Mouse (Mus musculus): ENCODE data around the gene Nrxn2.

Gene Nrxn2

DNA sequence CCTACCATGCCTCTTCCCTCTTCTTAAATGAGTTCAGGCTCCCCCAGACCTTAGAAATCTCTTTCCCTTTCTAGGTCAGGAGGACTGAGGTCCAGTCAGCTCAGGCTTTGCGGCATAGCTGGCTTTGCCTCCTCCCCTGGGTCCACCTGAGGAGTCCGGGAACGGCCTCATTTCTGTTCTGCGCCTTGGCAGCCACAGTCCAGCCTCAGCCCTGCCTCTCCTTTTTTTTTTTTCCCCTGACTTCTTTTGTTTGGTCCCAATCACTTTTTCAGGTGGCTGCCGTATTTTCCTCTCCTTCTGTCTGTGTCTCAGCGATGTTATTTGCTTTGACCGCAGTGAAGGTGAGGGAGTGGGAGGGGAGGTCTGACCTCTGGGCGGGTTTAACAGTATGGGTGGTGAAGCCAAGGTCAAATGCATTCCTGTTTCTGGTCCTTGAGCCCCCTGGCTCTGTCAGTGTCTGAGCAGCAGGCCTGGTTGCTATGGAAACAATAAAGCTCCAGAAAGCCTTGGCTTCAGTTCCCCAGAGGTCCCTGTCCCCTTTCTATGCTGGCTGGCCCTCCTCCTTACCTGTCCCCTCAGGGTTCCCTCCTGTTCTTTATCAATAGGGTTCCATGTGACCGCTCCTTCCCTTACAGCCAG is 34.3 kb downstream of the Nrxn2 start:
- peak; percentile 89 for DNase-seq (ENCODE audit: low read depth, low spot score)

DNA sequence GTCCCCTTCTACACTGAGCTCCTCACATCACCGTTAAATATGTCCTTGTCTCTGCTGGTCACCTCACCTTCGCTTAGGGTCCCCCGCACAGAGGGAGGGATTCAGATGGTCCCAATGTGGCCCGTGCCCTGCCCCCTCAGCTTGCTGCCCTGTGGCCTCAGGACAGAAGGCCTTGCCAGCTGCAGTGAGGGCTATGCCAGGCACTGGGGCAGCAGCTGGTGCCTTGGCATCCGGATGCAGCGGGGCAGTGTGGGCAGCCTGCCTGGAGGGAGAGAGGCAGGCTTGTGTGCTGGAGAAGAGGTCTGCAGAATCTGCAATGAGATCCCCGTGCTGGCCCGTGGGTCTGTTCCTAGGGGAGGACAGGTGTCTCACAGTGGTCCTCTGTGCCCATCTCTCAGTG is 34.8 kb downstream of the Nrxn2 start:
- no peak for DNase-seq (ENCODE audit: low read depth, low spot score)

DNA sequence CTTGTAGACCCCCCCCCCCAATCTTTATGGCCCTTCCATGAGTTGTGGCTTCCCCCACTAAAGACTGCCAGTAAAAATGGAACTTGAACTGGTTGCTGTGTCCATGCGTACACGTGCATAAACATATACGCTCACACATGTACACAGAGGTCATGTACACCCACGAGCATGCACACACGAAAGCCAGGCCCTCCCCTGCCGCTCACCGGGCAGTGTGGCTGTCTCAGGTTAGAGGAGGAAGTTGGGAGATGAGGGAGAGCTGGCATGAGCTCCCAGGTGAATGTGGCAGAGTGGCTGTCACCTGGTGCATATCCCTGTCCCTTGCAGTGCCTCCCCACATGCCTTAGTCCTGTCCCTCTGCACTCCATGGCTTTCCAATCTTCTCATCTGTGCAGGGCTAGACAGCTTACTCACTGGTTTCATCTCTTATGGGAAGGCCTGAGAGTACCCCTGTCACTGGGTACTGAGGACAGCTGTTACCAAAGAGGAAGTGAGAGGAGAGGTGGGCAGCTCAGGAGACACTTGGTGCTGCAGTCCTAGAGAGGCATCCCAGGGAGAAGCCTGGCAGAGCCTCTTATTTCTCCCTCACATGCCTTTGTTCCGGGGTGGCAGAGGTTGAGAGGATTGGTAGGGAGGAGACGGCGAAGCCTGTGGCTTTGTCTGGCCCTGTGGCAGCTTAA is 35.6 kb downstream of the Nrxn2 start:
- no peak for DNase-seq (ENCODE audit: low read depth, low spot score)

DNA sequence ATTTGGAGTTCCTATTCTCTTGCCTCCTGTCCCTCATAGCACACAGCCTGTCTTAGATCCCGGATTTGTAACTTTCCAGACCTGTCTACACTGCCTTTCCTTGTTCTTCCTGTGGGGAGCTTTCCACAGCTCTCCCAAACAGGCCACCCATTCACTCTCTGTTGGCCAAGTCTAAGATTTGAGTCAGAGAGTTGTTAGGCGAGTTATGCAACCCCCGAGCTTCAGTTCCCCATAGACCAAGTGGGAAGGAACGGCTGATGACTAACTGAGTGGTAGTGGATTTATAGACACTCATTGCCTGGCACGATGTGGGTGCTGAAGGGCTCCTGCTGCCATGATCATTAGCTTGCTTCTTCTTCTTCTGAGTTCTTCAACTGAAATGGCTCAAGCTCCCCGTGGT is 41.0 kb downstream of the Nrxn2 start:
- DNase-seq (ENCODE audit: low read depth, low spot score), result no peak

DNA sequence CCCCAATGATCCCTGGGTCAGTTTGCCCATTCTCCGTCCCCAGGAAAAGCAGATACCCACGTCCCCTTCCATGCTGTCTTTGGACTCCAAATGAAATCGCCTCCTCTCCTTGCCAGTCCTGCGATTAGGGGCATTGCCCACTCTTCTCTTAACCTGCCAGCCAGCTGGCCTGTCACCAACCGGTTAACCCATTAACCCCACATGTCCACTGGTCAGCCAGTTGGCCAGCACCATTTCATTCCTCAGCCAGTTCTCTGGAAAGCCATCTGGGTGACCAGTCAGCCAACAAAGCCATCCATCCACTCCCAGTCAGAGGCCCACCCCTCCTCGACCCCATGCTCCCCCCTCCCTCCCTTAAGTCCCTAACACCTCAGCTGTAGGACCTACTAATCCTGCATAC is 44.3 kb downstream of the Nrxn2 start:
- no peak for DNase-seq (ENCODE audit: low read depth, low spot score)

DNA sequence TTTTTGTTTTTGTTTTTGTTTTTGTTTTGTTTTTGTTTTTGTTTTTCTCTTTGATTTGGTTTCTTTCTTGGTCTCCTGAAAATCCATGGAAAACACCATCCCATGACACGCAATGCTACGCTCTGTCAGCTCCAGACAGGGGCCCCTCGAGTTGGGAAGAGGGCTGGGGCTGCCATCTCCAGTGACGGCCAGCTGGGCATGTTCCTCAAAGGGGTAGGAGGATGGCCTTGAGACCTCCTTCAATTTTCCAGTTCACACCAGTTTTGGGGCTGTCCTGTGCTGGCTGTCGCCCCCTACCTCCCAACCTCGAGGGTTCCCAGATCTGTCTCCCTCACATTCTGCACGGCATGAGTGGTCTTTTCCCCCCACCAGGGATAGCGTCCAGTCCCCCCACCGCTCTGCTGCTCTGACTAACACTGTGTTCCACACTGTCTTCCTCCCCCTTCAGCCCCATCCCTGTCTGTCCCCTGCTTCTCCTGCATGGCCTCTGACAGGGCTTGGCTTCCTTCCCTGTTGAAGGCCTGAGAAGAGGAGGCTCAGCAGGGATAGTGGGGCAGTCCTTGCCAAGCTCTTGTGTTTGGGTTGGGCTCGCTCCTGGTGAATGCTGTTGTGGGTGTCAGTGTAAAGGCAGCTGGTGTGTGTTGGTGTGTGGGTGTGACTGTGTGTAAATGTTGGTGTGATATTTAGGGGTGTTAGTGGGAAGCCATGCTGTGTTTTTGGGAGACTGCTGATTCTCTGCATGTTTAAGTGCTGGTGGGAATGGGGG is 46.0 kb downstream of the Nrxn2 start:
- no peak for DNase-seq (ENCODE audit: low read depth, low spot score)

DNA sequence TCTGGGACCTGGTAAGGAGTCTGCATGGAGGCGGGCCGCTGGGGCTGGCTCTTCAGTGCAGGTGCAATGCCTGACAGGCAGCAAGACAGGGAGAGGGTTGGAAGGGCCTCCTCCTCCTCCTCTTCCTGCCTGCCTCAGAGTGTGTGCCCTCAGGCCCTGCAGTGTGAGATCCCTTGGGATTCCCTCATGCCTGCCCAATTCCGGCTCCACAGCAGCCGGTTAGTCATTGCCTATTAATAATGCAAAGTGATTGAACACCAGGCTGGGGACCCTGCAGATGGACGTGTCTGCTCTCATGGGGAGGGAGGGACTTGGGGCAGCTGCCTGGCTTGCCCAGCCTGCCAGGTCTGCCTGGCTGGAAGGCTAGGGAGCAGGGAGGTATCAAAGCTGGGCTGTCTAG is 46.6 kb downstream of the Nrxn2 start:
- DNase-seq (ENCODE audit: low read depth, low spot score), result no peak

DNA sequence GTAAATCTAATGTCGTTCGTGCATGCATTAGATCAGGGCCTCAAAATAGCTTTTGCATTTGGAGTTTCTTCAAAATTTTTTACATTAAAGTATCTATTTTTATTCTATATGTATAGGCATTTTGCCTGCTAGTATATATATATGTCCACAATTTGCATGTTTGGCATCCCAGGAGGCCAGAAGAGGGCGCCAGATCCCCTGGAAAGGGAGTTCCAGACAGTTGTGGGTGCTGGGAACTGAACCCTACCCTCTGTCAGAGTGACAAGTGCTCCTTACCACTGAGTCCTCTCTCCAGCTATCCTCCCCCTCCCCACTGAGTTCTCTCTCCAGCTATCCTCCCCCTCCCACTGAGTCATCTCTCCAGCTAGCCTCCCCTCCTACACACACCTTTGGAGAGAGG is 48.4 kb downstream of the Nrxn2 start:
- DNase-seq (ENCODE audit: low read depth, low spot score), result peak; percentile 54

DNA sequence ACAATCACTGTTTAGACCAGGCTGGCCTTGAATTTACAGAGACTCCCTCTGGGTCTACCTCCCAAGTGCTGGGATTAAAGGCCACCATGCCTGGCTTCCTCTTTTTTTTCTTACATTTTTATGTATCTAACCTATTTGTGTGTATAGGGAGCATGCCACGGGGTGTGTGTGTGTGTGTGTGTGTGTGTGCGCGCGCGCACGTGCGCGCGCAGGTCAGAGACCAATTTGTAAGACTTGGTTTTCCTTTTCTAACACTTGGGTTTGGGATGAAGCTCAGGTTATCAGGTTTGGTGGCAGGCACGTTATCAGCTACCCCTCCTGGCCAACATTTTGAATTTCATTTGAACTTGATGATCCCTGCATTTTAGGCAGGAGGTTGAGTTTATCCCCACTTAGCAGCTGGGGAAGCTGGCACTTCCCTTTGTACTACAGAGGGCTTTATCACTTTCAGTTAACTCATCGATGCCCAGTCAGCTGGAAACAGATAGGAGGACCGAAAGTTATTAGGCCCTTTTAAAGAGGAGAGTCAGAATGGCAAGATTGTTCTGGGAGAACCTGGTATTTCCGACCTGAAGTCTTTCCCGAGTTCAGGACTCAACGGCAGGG is 48.9 kb downstream of the Nrxn2 start:
- DNase-seq (ENCODE audit: low read depth, low spot score), result no peak

DNA sequence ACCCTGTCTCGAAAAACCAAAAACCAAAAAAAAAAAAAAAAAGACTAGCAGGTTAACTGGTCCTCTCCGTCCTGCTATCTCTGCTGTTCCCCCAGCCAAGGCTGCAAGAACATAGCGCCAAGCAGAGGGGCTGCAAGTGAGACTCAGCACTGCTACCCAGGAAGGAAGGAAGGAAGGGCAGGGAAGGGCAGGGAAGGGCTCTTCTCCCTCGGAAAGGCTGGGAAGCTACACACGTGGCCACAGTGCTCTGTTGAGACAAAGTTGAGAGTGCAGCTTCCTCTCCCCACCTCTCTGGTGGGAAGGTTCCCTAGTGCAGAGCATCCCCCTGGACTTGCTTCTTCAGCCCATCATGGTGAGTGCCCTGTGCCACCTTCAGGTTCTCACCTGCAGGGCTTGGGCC is 53.1 kb downstream of the Nrxn2 start:
- DNase-seq (ENCODE audit: low read depth, low spot score), result no peak

DNA sequence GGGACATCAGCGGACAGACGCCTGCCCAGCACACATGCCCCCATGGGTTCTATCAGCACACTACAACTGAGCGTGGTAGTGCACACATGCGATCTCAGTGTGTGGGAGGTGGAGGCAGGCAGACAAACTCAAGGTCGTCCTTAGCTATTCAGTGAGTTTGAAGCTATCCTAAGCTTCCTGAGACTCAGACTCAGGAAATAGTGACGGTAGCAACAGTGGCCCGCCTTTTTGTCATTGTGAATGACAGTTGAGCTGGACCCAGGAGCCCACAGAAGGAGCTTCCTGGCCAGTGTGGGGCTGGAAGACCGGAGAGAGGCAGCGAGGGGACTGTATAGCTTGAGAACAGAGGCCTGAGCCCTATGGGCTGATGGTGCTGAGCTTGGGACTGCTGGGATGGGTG is 54.3 kb downstream of the Nrxn2 start:
- DNase-seq (ENCODE audit: low read depth, low spot score), result no peak

DNA sequence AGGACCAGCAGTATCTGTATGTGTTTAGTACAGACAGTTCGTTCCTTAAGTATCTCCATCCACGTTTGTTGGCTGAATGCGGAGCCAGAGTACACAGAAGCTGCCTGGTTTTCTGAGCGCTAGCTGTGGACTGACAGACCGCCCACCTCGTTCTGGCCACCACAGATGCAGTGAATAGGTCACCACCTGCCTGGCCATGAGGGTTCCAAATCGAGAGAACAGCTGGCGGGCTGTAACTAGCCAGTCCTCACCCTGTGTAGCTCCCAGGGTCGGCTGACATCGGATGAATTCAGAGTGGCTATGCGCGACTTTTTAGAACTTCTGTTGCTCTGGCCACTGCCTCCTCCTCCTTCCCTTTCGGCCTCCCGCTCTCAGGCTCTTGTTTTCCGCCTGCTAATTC is 56.2 kb downstream of the Nrxn2 start:
- DNase-seq (ENCODE audit: low read depth, low spot score), result no peak

DNA sequence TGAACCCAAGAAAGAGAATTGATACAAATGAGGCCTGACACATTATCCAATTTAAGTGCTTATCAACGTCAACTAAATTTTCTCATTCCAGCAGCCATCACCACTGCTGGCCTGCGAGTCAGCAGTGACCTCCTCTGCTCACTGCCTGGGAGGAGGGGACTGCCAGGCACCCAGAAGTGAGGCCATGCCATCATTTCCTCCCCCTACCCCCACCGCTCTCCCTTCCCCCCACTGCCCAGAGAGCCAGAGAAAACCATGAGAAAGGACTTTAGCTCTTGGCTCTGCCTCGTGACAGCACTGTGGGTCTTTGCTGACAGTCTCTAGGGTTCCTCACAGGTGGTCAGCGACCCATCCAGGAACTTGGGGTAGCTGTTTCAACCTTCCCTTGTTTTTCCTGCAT is 56.6 kb downstream of the Nrxn2 start:
- no peak for DNase-seq (ENCODE audit: low read depth, low spot score)

DNA sequence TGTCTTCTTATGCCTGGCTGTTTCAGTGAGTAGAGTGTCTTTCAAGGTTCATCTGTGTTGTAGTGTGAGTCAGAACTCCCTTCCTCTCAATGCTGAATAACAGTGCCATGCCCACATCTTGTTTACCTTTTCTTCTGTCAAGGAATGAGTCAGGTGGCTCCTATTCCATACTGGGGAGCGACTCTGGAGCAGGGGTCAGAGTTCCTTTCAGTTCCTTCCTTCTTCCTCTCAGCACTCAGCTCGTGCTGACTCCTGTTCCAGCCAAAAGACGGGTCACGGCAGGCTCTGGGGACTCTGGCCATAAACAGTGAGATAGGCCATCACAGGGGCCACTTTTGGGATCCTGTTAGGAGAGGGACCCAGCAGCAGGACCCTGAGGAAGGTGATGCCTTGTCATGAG is 58.5 kb downstream of the Nrxn2 start:
- no peak for DNase-seq (ENCODE audit: low read depth, low spot score)

DNA sequence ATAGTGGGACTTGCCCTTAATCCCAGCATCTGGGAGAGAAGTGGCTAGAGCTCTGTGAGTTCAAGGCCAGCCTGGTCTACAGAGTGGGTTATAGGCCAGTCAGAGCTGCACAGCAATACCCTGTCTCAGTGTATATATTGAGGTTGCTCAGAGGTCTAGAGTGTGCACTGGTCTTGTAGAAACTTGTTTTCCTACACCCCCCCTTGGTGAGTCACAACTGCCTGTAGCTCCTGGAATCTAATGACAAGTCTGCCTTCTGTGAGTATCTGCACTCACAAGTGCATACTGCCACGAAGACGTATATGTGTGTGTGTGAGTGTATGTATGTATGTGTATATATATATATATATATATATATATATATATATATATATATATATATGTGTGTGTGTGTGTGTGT is 60.0 kb downstream of the Nrxn2 start:
- no peak for DNase-seq (ENCODE audit: low read depth, low spot score)

DNA sequence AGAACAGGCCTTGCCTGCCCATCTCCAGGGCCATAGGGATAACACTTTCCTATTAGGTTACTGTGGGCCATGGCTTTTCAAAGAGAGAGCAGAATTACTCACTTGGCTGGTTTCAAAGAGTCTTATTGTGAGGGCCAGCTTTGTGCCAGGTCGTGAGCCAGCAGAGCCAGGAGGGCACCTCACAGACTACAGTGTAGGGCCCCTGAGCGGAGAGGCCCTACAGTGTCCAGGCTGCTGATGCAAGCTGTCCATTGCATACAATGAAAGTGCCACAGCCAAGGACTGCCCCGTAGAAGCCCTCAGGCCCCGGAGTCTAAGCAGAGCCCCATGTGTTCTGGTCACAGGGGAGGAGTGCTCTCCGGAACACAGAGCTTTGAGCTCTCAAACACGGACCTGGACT is 64.4 kb downstream of the Nrxn2 start:
- DNase-seq (ENCODE audit: low read depth, low spot score), result no peak

DNA sequence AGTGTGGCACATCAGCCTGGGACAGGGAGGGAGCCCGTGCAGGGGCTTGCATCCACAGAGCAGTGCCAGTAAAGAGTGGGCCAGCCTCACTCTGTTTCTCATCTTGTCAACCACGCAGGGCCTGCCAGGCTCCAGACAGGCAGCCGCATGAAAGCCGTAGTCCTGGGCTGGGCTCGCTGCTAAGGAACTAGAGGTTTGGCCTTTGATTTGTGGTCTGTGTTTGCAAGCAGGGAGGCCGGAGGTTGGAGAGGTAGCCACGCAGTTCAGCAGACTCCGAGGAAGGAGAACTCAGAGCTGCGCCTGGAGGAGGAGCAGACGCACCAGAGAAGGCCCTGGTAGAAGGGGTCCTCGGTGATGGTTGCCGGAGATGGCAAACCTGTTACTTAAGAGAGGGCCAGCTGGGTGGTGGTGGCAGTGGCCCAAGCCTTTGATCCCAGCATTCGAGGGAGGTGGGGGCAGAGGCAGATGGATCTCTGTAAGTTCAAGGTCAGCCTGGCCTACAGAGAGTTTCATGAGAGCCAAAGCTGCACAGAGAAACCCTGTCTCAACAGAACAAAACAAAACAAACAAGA is 66.6 kb downstream of the Nrxn2 start:
- no peak for DNase-seq (ENCODE audit: low read depth, low spot score)

DNA sequence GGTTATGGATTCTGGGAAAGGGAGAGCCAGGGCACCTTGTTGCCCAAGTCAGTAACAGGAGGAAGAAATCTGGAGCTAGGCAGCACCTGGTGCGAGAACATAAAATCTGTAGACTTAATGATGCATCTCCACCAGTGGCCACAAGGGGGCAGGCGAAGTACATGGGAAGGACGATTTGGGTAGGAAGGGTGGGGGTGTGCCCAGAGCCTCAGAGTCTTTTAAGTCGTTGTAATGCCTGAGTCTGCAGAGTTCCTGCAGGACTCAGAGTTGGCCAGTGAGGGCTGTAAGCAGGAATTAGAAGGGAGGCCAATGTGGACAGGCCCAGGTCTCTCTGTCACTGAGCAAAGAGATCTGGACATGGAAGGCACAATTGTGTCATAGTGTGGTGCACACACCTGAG is 70.5 kb downstream of the Nrxn2 start:
- peak; percentile 90 for DNase-seq (ENCODE audit: low read depth, low spot score)

DNA sequence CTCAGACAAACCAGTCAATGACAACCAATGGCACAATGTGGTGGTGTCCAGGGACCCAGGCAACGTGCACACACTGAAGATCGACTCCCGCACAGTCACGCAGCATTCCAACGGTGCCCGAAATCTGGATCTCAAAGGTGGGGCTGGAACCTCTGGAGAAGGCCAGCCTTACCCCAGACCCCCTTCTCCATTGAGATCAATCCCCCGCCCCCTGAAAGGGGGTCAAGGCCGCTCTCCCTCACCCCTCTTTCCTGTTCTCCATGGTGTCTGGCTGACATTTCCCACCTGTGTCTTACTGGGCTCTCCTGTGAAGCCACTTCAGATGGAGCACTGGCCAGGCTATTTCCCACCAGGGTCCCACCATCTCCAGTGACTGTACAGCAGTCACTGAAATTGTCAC is 73.0 kb downstream of the Nrxn2 start:
- no peak for DNase-seq (ENCODE audit: low read depth, low spot score)

DNA sequence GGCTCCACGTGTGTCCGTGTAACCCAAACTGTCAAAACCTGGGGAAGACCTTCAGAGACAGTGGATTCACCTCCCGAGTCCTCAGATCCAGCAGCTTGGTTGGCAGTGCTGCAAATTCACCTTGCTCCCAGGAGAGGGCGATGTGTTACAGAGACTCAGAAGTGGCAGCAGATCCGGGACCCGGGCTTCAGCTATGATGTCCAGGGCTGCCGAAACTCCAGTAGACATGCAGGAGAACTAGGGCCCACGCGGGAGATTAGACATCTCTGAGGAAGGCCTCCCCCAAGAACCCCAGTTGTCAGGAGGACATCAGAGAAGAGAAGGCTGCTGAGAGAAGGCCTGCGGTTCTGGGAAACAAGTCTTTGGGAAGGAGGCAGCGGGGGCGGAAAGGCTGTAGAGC is 73.6 kb downstream of the Nrxn2 start:
- peak; percentile 76 for DNase-seq (ENCODE audit: low read depth, low spot score)

DNA sequence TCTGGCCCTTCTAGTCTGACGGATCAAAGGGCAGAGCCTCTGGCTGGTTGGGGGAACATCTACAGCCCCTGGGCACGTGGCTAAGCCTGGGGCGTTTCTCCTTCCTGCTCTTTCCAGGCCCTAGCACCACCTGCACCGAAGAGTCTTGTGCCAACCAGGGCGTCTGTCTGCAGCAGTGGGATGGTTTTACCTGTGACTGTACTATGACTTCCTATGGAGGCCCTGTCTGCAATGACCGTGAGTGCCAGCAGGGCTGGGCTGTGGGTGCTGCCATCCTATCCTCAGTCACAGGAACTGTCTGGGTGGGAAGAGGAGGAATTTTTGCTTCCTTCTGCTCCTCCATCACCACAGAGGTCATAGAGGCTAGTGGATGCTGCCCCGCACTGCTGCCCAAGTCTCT is 74.7 kb downstream of the Nrxn2 start:
- no peak for DNase-seq (ENCODE audit: low read depth, low spot score)

DNA sequence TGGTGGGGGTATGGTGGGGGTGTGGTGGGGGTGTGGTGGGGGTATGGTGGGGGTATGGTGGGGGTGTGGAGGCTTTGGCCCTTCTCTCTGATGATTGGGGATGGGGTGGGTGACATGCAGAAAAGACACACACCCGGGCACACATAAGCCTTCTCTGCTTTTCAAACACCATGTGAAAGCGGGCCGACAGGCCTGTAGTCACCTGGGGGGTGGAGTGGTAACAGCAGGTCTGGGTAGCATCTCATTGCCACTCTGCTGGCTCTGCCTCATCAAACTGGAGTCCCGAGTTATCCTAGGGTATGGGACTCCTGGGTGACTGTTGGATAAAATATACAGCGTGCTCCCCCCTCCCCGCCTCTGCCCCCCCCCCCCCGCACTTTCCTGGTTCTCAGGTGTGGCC is 75.5 kb downstream of the Nrxn2 start:
- no peak for DNase-seq (ENCODE audit: low read depth, low spot score)
